Mouse (Mus musculus) cerebellum, adult 2 months (tissue): ENCODE measurements around the gene Mapk12.

Experiments
- CTCF ChIP-seq: fragments of 200-500 bp; IDR thresholded peaks from 2 replicates; pipeline ENCODE4 v1.5.1; 2011; ENCODE audit warnings: low read depth, mild to moderate bottlenecking, control low read depth, low read length, moderate library complexity, borderline replicate concordance; ENCODE audit not compliant: insufficient read depth
- POLR2A ChIP-seq: fragments of 200-500 bp; IDR thresholded peaks from 2 replicates; pipeline ENCODE4 v1.6.1; 2011; ENCODE audit warnings: low read length, control low read depth, borderline replicate concordance; ENCODE audit not compliant: insufficient read depth

- TF ChIP-seq CTCF (no peak), POLR2A (no peak)
Observed at GRCm38 (mm10) chr15:89137378-89138045, 3.0 kb downstream of the Mapk12 start.
